Comparison of ENCODE assay signal across 9 mouse cellular contexts in genomic region chr11:6680397-6680818, GRCm38 (mm10). TPM values are rescaled to one million over a fixed set of nuclear protein-coding genes. Genes with fewer than 3 reads are reported as not detected.
DNase-seq lines count a peak whose midpoint lies in the region; ATAC-seq lines count a peak whose summit lies in the region.
"Had no signal": no experiment of that assay in that cellular context is flagged by ENCODE, and none has a peak within 500 bp of the region (broad histone marks: within the 10 kb centered on the region; RNA-seq: fewer than 3 reads in every experiment).

No protein-coding gene starts in this region.

- DNase-seq in urinary bladder, adult 18-20 months (ENCODE audit: low spot score in 2 of 2): peak; percentile 12 to 20
- no peak for DNase-seq in urinary bladder, adult 2 months (ENCODE audit: low spot score)
- peak; percentile 86 for DNase-seq in intestine, embryonic 14.5 days (ENCODE audit: low spot score)
- DNase-seq in skeletal muscle tissue, adult 2 months (ENCODE audit: low read depth, low spot score): peak; percentile 46
- no peak for DNase-seq in right cerebral cortex, postnatal 36 days (ENCODE audit: low spot score in 2 of 2)
- no peak for DNase-seq in right cerebral cortex, adult 2 months (ENCODE audit: low spot score in 2 of 2)

- no peak overlapping the region for H3K4me3 ChIP-seq in intestine, embryonic 14.5 days (ENCODE audit: low read depth, low read length)
- peak overlapping the region; percentile 12; the same call in 1 of the 2 replicates for H3K4me3 ChIP-seq in liver, embryonic 15.5 days (replicated peaks)

- H3K9ac ChIP-seq in intestine, embryonic 14.5 days (ENCODE audit: low read length): 0 out of 2 replicates have a peak overlapping the region, but pooled peaks have one; percentile 18
- no peak overlapping the region for H3K9ac ChIP-seq in liver, embryonic 15.5 days

- no peaks in the 10 kb centered on the region for H3K27me3 ChIP-seq in intestine, embryonic 14.5 days (replicated peaks; ENCODE audit: control insufficient read depth, insufficient read depth, low read length)
- H3K27me3 ChIP-seq in liver, embryonic 15.5 days: no peaks in the 10 kb centered on the region

- no peaks in the 10 kb centered on the region for H3K36me3 ChIP-seq in intestine, embryonic 14.5 days (ENCODE audit: control insufficient read depth, insufficient read depth, low read length)
- no peaks in the 10 kb centered on the region for H3K36me3 ChIP-seq in liver, embryonic 15.5 days (replicated peaks)

- peak; percentile 40 for ATAC-seq in granulocyte monocyte progenitor cell, adult 5-6 weeks (replicated peaks; ENCODE audit: poor library complexity, severe bottlenecking)
- ATAC-seq in intestine, embryonic 14.5 days (replicated peaks; ENCODE audit: low FRiP score, low TSS enrichment, low read depth): peak; percentile 91
- no peak for ATAC-seq in liver, embryonic 15.5 days (ENCODE audit: insufficient read depth)

- H3K27ac ChIP-seq in intestine, embryonic 14.5 days (ENCODE audit: low read depth): peak overlapping the region; percentile 81
- no peak overlapping the region for H3K27ac ChIP-seq in liver, embryonic 15.5 days (replicated peaks)

- no peaks in the 10 kb centered on the region for H3K9me3 ChIP-seq in intestine, embryonic 14.5 days (ENCODE audit: control insufficient read depth, low read length)
- no peaks in the 10 kb centered on the region for H3K9me3 ChIP-seq in liver, embryonic 15.5 days (replicated peaks)

- peaks cover 10% of the 10 kb centered on the region for H3K4me1 ChIP-seq in intestine, embryonic 14.5 days (replicated peaks; ENCODE audit: control insufficient read depth, insufficient read depth, low read length)
- peaks cover 9% of the 10 kb centered on the region; the same call in 1 of the 2 replicates for H3K4me1 ChIP-seq in liver, embryonic 15.5 days (replicated peaks)

- 5% methylated on average over 10 of the region's 10 CpGs for WGBS in intestine, embryonic 14.5 days
- 11% methylated on average over 10 of the region's 10 CpGs for WGBS in liver, embryonic 15.5 days (ENCODE audit: insufficient replicate concordance)

- peak overlapping the region; percentile 35 for H3K4me2 ChIP-seq in intestine, embryonic 14.5 days (ENCODE audit: low read length)
- peak overlapping the region; percentile 41 for H3K4me2 ChIP-seq in liver, embryonic 15.5 days

RNA-seq across cellular contexts. Expression of gene Ramp3, which starts 22.1 kb away (rescaled TPM):
- polyA plus RNA-seq in urinary bladder, adult 2 months (2012; rRNA removed): 2.3 and 2.5 TPM in 2 replicates
- not detected in 2 replicates for total RNA-seq in granulocyte monocyte progenitor cell, adult 5-6 weeks (2014; fragmentation: Nextera tagmentation)
- not detected in 2 replicates for total RNA-seq in granulocyte monocyte progenitor cell, adult 5-6 weeks (2017)
- 9.3 and 10.9 TPM in 2 replicates for polyA plus RNA-seq in intestine, embryonic 14.5 days (2014; fragmentation: Nextera tagmentation; extraction: Ambion mirVana)
- 0.09 and 0.13 TPM in 2 replicates for polyA plus RNA-seq in liver, embryonic 15.5 days (2015; fragmentation: Nextera tagmentation; extraction: Ambion mirVana)
- total RNA-seq: neutrophil, adult 5-6 weeks had no signal

RNA-seq across cellular contexts. Expression of gene Wap, which starts 42.0 kb away (rescaled TPM):
- polyA plus RNA-seq in urinary bladder, adult 2 months (2012; rRNA removed): not detected in 2 replicates
- total RNA-seq in granulocyte monocyte progenitor cell, adult 5-6 weeks (2014; fragmentation: Nextera tagmentation): not detected in 2 replicates
- not detected in 2 replicates for total RNA-seq in granulocyte monocyte progenitor cell, adult 5-6 weeks (2017)
- not detected in 2 replicates for polyA plus RNA-seq in intestine, embryonic 14.5 days (2014; fragmentation: Nextera tagmentation; extraction: Ambion mirVana)
- polyA plus RNA-seq in liver, embryonic 15.5 days (2015; fragmentation: Nextera tagmentation; extraction: Ambion mirVana): not detected in 2 replicates
- total RNA-seq: neutrophil, adult 5-6 weeks had no signal

RNA-seq across cellular contexts. Expression of gene Tbrg4, which starts 54.5 kb away (rescaled TPM):
- 41.5 and 50.3 TPM in 2 replicates for polyA plus RNA-seq in urinary bladder, adult 2 months (2012; rRNA removed)
- total RNA-seq in granulocyte monocyte progenitor cell, adult 5-6 weeks (2014; fragmentation: Nextera tagmentation): 98.2 and 101 TPM in 2 replicates
- total RNA-seq in granulocyte monocyte progenitor cell, adult 5-6 weeks (2017): 35.0 and 39.1 TPM in 2 replicates
- 52.1 and 58.0 TPM in 2 replicates for polyA plus RNA-seq in intestine, embryonic 14.5 days (2014; fragmentation: Nextera tagmentation; extraction: Ambion mirVana)
- polyA plus RNA-seq in liver, embryonic 15.5 days (2015; fragmentation: Nextera tagmentation; extraction: Ambion mirVana): 31.0 and 33.3 TPM in 2 replicates

Comparison
In these comparisons a context has a peak if more than half of its experiments do, and no peak if none do; other contexts are left out.
1. DNase-seq: peak in urinary bladder, adult 18-20 months (2 of 2), intestine, embryonic 14.5 days (single experiment) and skeletal muscle tissue, adult 2 months (single experiment); none in urinary bladder, adult 2 months (single experiment), right cerebral cortex, postnatal 36 days (0 of 2) and right cerebral cortex, adult 2 months (0 of 2).